Mouse (Mus musculus): ENCODE results near the gene Naa15.

GRCm38 (mm10) chr3:51475706-51476105, 60.8 kb downstream of the Naa15 start:
- TF ChIP-seq CTCF (IDR thresholded peaks at IDR 0.05; ENCODE audit: insufficient read depth, low read length) (no peak), POLR2A (IDR thresholded peaks at IDR 0.05; ENCODE audit: borderline replicate concordance, extremely low read depth, low read depth, low read length) (no peak)
